Mouse (Mus musculus): ENCODE measurements around the gene Csf2. TPM values are rescaled to one million over a fixed set of nuclear protein-coding genes. Genes with fewer than 3 reads are reported as not detected.
"Not testable (repeated sequence)": the region's sequence is repeated elsewhere in the genome, so short reads cannot be mapped to it uniquely, and the experiment has no call there.

Csf2 gene
- polyA plus RNA-seq (2014; fragmentation: Nextera tagmentation; extraction: Ambion mirVana): not detected in 2 replicates

DNA sequence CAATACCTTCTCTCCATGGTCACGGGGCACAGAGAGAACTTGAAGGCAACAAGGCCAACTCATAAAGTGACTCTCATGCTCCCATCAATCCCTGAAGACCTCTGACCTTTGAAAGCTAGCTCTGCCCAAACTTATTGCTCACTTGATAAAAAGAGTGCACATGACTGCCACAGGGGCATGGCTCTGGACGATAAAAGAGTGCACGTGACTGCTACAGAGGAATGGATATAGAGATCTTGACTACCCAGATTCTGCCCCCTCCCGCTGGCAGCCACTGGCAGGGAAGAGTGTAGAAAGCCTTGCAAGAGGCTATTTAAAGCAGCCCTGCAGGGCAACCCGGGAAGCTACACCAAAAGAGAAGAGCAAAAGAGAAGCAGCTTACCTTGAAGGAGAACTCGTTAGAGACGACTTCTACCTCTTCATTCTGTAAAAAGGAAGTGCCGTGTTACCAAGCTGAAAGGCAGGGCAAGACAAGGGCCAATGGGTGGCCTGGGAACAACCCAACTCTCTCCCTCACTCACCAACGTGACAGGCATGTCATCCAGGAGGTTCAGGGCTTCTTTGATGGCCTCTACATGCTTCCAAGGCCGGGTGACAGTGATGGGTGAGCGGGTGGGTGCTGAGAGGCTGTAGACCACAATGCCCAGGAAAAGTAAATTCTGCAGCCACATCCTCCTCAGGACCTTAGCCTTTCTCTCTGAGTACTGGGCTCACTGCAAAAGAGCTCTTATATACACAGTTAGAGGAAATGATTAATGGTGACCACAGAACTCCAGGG, at the start of gene Csf2:
TSS of gene Csf2 (minus strand) at position 728 of the 778 bp plus-strand sequence.
- no peak within 1 kb of the TSS for H3K4me2 ChIP-seq (ENCODE audit: low read depth, severe bottlenecking)

DNA sequence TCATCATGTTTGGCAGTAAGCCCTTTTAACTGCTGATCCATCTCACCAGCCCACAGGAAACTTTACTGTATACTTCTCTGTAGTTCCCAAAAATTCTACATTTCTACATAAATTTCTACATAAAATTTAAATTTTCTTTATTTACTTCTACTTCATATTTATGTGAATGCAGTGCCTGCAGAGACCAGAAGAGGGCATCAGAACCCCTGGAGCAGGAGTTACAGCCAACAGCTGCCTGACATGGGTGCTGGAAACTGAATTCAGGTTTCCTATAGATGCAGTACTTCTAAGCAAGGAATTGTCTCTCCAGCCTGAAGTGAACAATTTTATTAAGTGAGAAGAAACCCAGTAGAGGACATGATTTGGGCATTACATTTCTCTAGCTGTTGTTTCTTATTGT, 49.3 kb upstream of the Csf2 start:
- ATAC-seq (ENCODE audit: insufficient number of reproducible peaks, low FRiP score, low TSS enrichment, low read depth) (no peak), DNase-seq (ENCODE audit: low spot score) (no peak)
- no peak overlapping the region for H3K9ac ChIP-seq (ENCODE audit: low read length)
- H3K4me2 ChIP-seq (ENCODE audit: low read depth, severe bottlenecking): no peak overlapping the region
- no peaks in the 10 kb centered on the region for H3K9me3 ChIP-seq (ENCODE audit: control insufficient read depth, low read length)
- H3K4me3 ChIP-seq (ENCODE audit: low read depth, low read length): no peak overlapping the region
- no peak overlapping the region for H3K27ac ChIP-seq (replicated peaks; ENCODE audit: low read depth, low read length)
- H3K4me1 ChIP-seq (ENCODE audit: control insufficient read depth, insufficient read depth, low read length): no peaks in the 10 kb centered on the region
- no peaks in the 10 kb centered on the region for H3K36me3 ChIP-seq (ENCODE audit: control insufficient read depth, insufficient read depth, low read length)
- no peaks in the 10 kb centered on the region for H3K27me3 ChIP-seq (ENCODE audit: control insufficient read depth, insufficient read depth, low read length)

More for the DNA sequence above, at the start of gene Csf2:
- Histone ChIP-seq H3K4me1 (ENCODE audit: control insufficient read depth, insufficient read depth, low read length) (no peaks in the 10 kb centered on the region), H3K27ac (replicated peaks; ENCODE audit: low read depth, low read length) (no peak within 1 kb of the TSS), H3K9me3 (ENCODE audit: control insufficient read depth, low read length) (no peaks in the 10 kb centered on the region), H3K36me3 (ENCODE audit: control insufficient read depth, insufficient read depth, low read length) (no peaks in the 10 kb centered on the region), H3K4me3 (ENCODE audit: low read depth, low read length) (no peak within 1 kb of the TSS), H3K9ac (ENCODE audit: low read length) (no peak within 1 kb of the TSS), H3K27me3 (ENCODE audit: control insufficient read depth, insufficient read depth, low read length) (no peaks in the 10 kb centered on the region)
- no peak for DNase-seq (ENCODE audit: low spot score)
- no peak for ATAC-seq (ENCODE audit: insufficient number of reproducible peaks, low FRiP score, low TSS enrichment, low read depth)
- 59% methylated on average over 11 of the region's 11 CpGs for whole genome bisulfite sequencing

DNA sequence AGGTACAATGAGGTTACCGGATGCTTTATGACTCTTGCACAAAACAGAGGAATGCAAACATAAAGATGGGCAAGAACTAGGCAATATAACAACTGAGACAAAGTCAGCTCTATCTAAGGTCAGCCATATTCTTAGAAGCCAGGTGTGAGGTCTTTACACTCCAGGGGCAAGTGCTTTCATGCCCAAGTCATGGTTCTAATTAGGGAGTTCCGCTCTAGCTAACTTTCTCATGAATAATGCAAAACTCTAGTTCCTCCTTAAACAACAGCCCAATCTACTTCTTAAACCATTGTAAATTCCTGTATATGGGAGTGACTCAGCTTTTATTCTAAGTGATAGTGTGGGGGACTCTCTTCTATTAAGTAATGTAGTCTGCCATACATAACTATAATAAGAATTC, 48.0 kb upstream of the Csf2 start:
- not testable (repeated sequence) for ATAC-seq (ENCODE audit: insufficient number of reproducible peaks, low FRiP score, low TSS enrichment, low read depth); H3K36me3 ChIP-seq (ENCODE audit: control insufficient read depth, insufficient read depth, low read length); H3K27me3 ChIP-seq (ENCODE audit: control insufficient read depth, insufficient read depth, low read length); H3K9me3 ChIP-seq (ENCODE audit: control insufficient read depth, low read length); H3K4me2 ChIP-seq (ENCODE audit: low read depth, severe bottlenecking); H3K9ac ChIP-seq (ENCODE audit: low read length); H3K4me3 ChIP-seq (ENCODE audit: low read depth, low read length); H3K4me1 ChIP-seq (ENCODE audit: control insufficient read depth, insufficient read depth, low read length); DNase-seq (ENCODE audit: low spot score); H3K27ac ChIP-seq (replicated peaks; ENCODE audit: low read depth, low read length)
- 90% methylated on average over 2 of the region's 2 CpGs for WGBS

DNA sequence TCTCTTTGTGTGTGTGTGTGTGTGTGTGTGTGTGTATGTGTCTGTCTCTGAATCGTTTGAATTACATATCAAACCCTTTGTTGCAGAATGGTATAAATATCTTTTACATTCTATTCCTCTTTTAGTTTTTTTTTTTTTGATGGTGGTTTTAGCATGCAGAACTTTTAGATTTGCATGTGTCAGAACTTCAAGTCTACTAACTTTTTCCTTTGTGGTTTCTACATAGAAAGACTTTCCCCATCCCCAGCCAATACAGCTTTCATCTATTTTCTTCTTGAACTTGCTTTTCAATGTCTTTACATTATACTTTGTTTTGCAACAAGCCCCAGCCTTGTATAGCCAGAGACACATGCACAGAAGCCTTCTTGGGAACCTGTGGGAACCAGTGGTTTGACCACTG, 47.3 kb upstream of the Csf2 start:
- ATAC-seq (ENCODE audit: insufficient number of reproducible peaks, low FRiP score, low TSS enrichment, low read depth) (no peak), DNase-seq (ENCODE audit: low spot score) (no peak)
- H3K27me3 ChIP-seq (ENCODE audit: control insufficient read depth, insufficient read depth, low read length): no peaks in the 10 kb centered on the region
- no peak overlapping the region for H3K27ac ChIP-seq (replicated peaks; ENCODE audit: low read depth, low read length)
- H3K9ac ChIP-seq (ENCODE audit: low read length): no peak overlapping the region
- 86% methylated on average over 1 of the region's 1 CpGs for WGBS
- no peak overlapping the region for H3K4me3 ChIP-seq (ENCODE audit: low read depth, low read length)
- no peaks in the 10 kb centered on the region for H3K9me3 ChIP-seq (ENCODE audit: control insufficient read depth, low read length)
- no peak overlapping the region for H3K4me2 ChIP-seq (ENCODE audit: low read depth, severe bottlenecking)
- H3K36me3 ChIP-seq (ENCODE audit: control insufficient read depth, insufficient read depth, low read length): no peaks in the 10 kb centered on the region
- H3K4me1 ChIP-seq (ENCODE audit: control insufficient read depth, insufficient read depth, low read length): no peaks in the 10 kb centered on the region

DNA sequence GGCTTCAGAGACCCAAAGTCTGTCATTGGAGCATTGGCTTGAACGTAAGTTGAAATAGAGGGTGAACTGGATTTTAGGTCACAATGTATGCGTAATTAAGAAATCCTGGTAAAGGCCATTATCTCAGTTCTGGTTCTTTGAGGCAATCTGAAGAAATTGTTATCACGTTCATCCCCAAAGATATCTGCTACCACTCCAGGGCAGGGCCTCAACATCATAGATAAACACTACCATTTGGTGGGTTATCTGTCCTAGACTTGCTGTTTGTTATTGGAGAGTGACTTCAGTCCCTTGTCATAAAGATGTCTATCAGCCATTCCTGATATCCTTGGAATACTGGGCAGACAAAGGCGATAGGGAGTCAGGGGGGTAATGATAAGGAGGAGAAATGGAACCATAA, 46.5 kb upstream of the Csf2 start:
- WGBS: 86% methylated on average over 4 of the region's 4 CpGs
- Histone ChIP-seq H3K27ac (replicated peaks; ENCODE audit: low read depth, low read length) (no peak overlapping the region), H3K27me3 (ENCODE audit: control insufficient read depth, insufficient read depth, low read length) (no peaks in the 10 kb centered on the region), H3K9ac (ENCODE audit: low read length) (no peak overlapping the region), H3K4me3 (ENCODE audit: low read depth, low read length) (no peak overlapping the region), H3K4me2 (ENCODE audit: low read depth, severe bottlenecking) (no peak overlapping the region), H3K36me3 (ENCODE audit: control insufficient read depth, insufficient read depth, low read length) (no peaks in the 10 kb centered on the region), H3K9me3 (ENCODE audit: control insufficient read depth, low read length) (no peaks in the 10 kb centered on the region), H3K4me1 (ENCODE audit: control insufficient read depth, insufficient read depth, low read length) (no peaks in the 10 kb centered on the region)
- no peak for DNase-seq (ENCODE audit: low spot score)
- ATAC-seq (ENCODE audit: insufficient number of reproducible peaks, low FRiP score, low TSS enrichment, low read depth): no peak

DNA sequence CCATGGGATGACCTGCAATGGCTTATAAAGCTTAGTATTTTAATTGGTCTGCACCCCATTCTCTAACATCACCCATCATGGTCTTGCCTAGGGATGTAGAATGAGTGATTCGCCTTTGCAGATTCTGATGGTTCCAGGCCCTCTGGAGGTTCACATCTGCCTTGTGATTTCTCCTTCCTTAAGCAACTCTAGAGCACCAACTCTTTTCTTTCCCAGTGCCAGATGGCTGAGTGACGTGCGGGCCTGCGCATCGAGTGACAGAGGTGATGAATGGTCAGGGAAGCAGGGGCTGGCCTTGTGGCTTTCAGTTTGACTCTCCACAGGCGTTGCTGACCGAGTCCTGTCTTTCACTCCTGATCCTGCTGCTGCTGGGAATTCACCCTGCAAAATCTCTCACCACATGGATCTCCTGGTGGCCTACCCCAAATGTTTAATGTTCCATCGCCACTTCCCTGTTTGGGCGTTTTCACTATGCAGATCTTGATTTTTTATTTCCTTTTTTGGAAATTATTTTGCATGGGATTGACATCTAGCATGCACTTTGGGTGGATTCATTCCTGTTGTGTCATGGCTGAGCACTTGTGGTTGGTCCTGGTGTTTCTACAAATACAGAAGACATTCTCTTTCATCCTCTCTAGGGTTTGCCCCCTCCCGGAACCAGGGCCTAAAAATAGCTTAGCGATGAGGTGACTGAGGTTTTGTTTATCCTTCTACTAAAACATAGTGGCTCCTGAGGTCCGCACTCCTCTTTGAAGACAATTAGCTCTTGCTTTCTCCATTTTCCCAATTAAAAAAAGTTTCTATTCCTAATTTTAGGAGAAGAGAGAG, 44.7 kb upstream of the Csf2 start:
- ATAC-seq (ENCODE audit: insufficient number of reproducible peaks, low FRiP score, low TSS enrichment, low read depth) (no peak), DNase-seq (ENCODE audit: low spot score) (no peak)
- Histone ChIP-seq H3K27me3 (ENCODE audit: control insufficient read depth, insufficient read depth, low read length) (no peaks in the 10 kb centered on the region), H3K36me3 (ENCODE audit: control insufficient read depth, insufficient read depth, low read length) (no peaks in the 10 kb centered on the region), H3K27ac (replicated peaks; ENCODE audit: low read depth, low read length) (no peak overlapping the region), H3K4me3 (ENCODE audit: low read depth, low read length) (no peak overlapping the region), H3K9me3 (ENCODE audit: control insufficient read depth, low read length) (no peaks in the 10 kb centered on the region), H3K4me1 (ENCODE audit: control insufficient read depth, insufficient read depth, low read length) (no peaks in the 10 kb centered on the region), H3K9ac (ENCODE audit: low read length) (no peak overlapping the region), H3K4me2 (ENCODE audit: low read depth, severe bottlenecking) (no peak overlapping the region)
- WGBS: 66% methylated on average over 12 of the region's 12 CpGs

DNA sequence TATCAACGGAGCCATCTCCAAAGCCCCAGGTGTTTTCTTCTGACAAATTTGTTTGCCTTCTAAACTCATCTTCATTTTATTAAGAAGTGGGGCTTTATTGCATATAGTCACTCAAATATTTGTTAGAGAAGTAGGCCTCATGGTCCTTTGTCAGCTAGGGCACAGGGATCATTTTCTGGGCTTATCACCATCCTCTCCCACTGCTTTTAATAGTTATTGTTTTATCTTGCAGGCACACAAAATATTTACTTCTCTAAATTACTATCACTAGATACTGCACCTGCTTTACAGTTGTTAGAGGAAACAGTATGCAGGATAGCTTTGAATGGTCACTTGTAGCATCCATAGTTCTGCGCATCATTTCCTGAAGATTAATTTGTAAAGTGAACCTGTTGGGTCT, 42.7 kb upstream of the Csf2 start:
- H3K4me2 ChIP-seq (ENCODE audit: low read depth, severe bottlenecking): no peak overlapping the region
- DNase-seq (ENCODE audit: low spot score) (no peak), ATAC-seq (ENCODE audit: insufficient number of reproducible peaks, low FRiP score, low TSS enrichment, low read depth) (no peak)
- H3K27ac ChIP-seq (replicated peaks; ENCODE audit: low read depth, low read length): no peak overlapping the region
- no peaks in the 10 kb centered on the region for H3K36me3 ChIP-seq (ENCODE audit: control insufficient read depth, insufficient read depth, low read length)
- no peaks in the 10 kb centered on the region for H3K4me1 ChIP-seq (ENCODE audit: control insufficient read depth, insufficient read depth, low read length)
- H3K27me3 ChIP-seq (ENCODE audit: control insufficient read depth, insufficient read depth, low read length): no peaks in the 10 kb centered on the region
- no peak overlapping the region for H3K4me3 ChIP-seq (ENCODE audit: low read depth, low read length)
- 86% methylated on average over 2 of the region's 2 CpGs for WGBS
- H3K9me3 ChIP-seq (ENCODE audit: control insufficient read depth, low read length): no peaks in the 10 kb centered on the region
- H3K9ac ChIP-seq (ENCODE audit: low read length): no peak overlapping the region

DNA sequence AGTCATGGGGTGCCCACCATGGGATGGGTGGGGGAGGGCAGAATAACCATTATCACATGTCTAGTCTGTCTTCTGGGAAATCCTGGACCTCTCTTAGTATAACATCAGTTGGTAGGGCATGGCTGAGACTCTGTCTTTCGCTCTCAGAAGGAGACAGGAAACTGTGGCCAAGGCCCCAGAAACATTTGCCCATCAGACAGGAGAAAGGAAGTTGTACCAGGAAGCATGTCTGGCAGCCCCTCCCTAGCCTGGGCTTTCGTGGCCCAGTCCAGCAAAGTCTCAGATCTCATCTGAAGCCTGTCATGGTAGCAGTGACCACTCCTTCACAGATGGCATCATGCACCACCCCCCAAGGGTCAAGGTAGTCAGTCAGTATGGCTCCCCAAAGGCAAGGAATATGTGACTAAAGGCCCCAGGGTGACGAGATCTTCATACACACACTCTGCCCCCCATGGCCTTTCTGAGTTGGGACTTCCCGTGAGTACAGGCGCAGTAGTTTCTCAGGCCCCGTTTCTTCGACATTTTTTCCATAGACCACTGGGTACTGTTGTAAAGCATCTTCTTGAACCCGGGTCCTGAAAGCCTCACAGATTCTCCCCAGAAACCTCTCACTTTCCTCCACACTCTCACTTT, 38.5 kb upstream of the Csf2 start:
- WGBS: 92% methylated on average over 8 of the region's 8 CpGs

More for the DNA sequence above, 38.5 kb upstream of the Csf2 start:
- Histone ChIP-seq H3K27ac (replicated peaks; ENCODE audit: low read depth, low read length) (no peak overlapping the region), H3K9me3 (ENCODE audit: control insufficient read depth, low read length) (no peaks in the 10 kb centered on the region), H3K4me3 (ENCODE audit: low read depth, low read length) (no peak overlapping the region), H3K9ac (ENCODE audit: low read length) (no peak overlapping the region), H3K4me1 (ENCODE audit: control insufficient read depth, insufficient read depth, low read length) (no peaks in the 10 kb centered on the region), H3K36me3 (ENCODE audit: control insufficient read depth, insufficient read depth, low read length) (no peaks in the 10 kb centered on the region), H3K4me2 (ENCODE audit: low read depth, severe bottlenecking) (no peak overlapping the region), H3K27me3 (ENCODE audit: control insufficient read depth, insufficient read depth, low read length) (no peaks in the 10 kb centered on the region)
- ATAC-seq (ENCODE audit: insufficient number of reproducible peaks, low FRiP score, low TSS enrichment, low read depth) (no peak), DNase-seq (ENCODE audit: low spot score) (no peak)

All from limb, embryonic 11.5 days (tissue).